Mouse (Mus musculus): ENCODE results near the gene Slc25a31. TPM values are rescaled to one million over a fixed set of nuclear protein-coding genes. Genes with fewer than 3 reads are reported as not detected.

Gene Slc25a31
- polyA plus RNA-seq, 1 experiment, result 0.18 TPM

GRCm38 (mm10) chr3:40704816-40705430, 3.7 kb upstream of the Slc25a31 start:
- DNase-seq, result no peak
- H3K4me3 ChIP-seq (replicated peaks; ENCODE audit: extremely low read depth, low read depth, low read length), result no peak overlapping the region
- TF ChIP-seq POLR2A (IDR thresholded peaks at IDR 0.05; ENCODE audit: borderline replicate concordance, extremely low read depth, low read depth, low read length), result no peak
- no peak for TF ChIP-seq CTCF (IDR thresholded peaks at IDR 0.05; ENCODE audit: insufficient read depth, low read length)
- 30% methylated on average over 5 of the region's 5 CpGs for WGBS
- H3K4me1 ChIP-seq (ENCODE audit: control insufficient read depth, insufficient read depth, low read length), result peaks cover 9% of the 10 kb centered on the region

GRCm38 (mm10) chr3:40716056-40716455, 7.4 kb downstream of the Slc25a31 start:
- DNase-seq, result no peak
- TF ChIP-seq CTCF (IDR thresholded peaks at IDR 0.05; ENCODE audit: insufficient read depth, low read length), result no peak
- 24% methylated on average over 1 of the region's 1 CpGs for WGBS
- H3K4me1 ChIP-seq (ENCODE audit: control insufficient read depth, insufficient read depth, low read length), result no peaks in the 10 kb centered on the region
- H3K4me3 ChIP-seq (replicated peaks; ENCODE audit: extremely low read depth, low read depth, low read length), result no peak overlapping the region

- H3K4me1 ChIP-seq (ENCODE audit: control insufficient read depth, insufficient read depth, low read length), result no peaks in the 10 kb centered on the region
- 54% methylated on average over 3 of the region's 3 CpGs for WGBS
- TF ChIP-seq POLR2A (IDR thresholded peaks at IDR 0.05; ENCODE audit: borderline replicate concordance, extremely low read depth, low read depth, low read length) (no peak), CTCF (IDR thresholded peaks at IDR 0.05; ENCODE audit: insufficient read depth, low read length) (no peak)
- no peak for DNase-seq
- H3K4me3 ChIP-seq (replicated peaks; ENCODE audit: extremely low read depth, low read depth, low read length), result no peak overlapping the region
Measured at GRCm38 (mm10) chr3:40719022-40719421, 10.4 kb downstream of the Slc25a31 start.

- WGBS, result 76% methylated on average over 6 of the region's 6 CpGs
- H3K4me1 ChIP-seq (ENCODE audit: control insufficient read depth, insufficient read depth, low read length), result no peaks in the 10 kb centered on the region
- TF ChIP-seq POLR2A (IDR thresholded peaks at IDR 0.05; ENCODE audit: borderline replicate concordance, extremely low read depth, low read depth, low read length) (no peak), CTCF (IDR thresholded peaks at IDR 0.05; ENCODE audit: insufficient read depth, low read length) (no peak)
Measured at GRCm38 (mm10) chr3:40738381-40738912, 29.8 kb downstream of the Slc25a31 start.

GRCm38 (mm10) chr3:40744024-40744835, 35.6 kb downstream of the Slc25a31 start, which contains the start of gene Hspa4l:
Gene Hspa4l, plus strand, starts transcription at chr3:40744495.
- H3K4me1 ChIP-seq (ENCODE audit: control insufficient read depth, insufficient read depth, low read length), result peaks cover 7% of the 10 kb centered on the region
- no peak for TF ChIP-seq CTCF (IDR thresholded peaks at IDR 0.05; ENCODE audit: insufficient read depth, low read length)
- TF ChIP-seq POLR2A (IDR thresholded peaks at IDR 0.05; ENCODE audit: borderline replicate concordance, extremely low read depth, low read depth, low read length), result no peak
- WGBS, result 26% methylated on average over 16 of the region's 16 CpGs
- DNase-seq, result no peak
- peak within 1 kb of the TSS; percentile 82 for H3K4me3 ChIP-seq (replicated peaks; ENCODE audit: extremely low read depth, low read depth, low read length)

More at GRCm38 (mm10) chr3:40738381-40738912, 29.8 kb downstream of the Slc25a31 start:
- DNase-seq, result no peak
- no peak overlapping the region for H3K4me3 ChIP-seq (replicated peaks; ENCODE audit: extremely low read depth, low read depth, low read length)

GRCm38 (mm10) chr3:40744836-40745660, 36.4 kb downstream of the Slc25a31 start:
- H3K4me1 ChIP-seq (ENCODE audit: control insufficient read depth, insufficient read depth, low read length), result peaks cover 7% of the 10 kb centered on the region
- under 1% methylated on average over 81 of the region's 93 CpGs for WGBS
- peak; percentile 91 for DNase-seq
- H3K4me3 ChIP-seq (replicated peaks; ENCODE audit: extremely low read depth, low read depth, low read length), result peak overlapping the region; percentile 82
- TF ChIP-seq POLR2A (IDR thresholded peaks at IDR 0.05; ENCODE audit: borderline replicate concordance, extremely low read depth, low read depth, low read length) (peak; percentile 34; the same call in 1 of the 2 replicates), CTCF (IDR thresholded peaks at IDR 0.05; ENCODE audit: insufficient read depth, low read length) (no peak)

GRCm38 (mm10) chr3:40745661-40746547, 37.2 kb downstream of the Slc25a31 start:
- DNase-seq, result peak; percentile 15
- no peak for TF ChIP-seq POLR2A (IDR thresholded peaks at IDR 0.05; ENCODE audit: borderline replicate concordance, extremely low read depth, low read depth, low read length)
- TF ChIP-seq CTCF (IDR thresholded peaks at IDR 0.05; ENCODE audit: insufficient read depth, low read length), result no peak
- Histone ChIP-seq H3K4me3 (replicated peaks; ENCODE audit: extremely low read depth, low read depth, low read length) (peak overlapping the region; percentile 82), H3K4me1 (ENCODE audit: control insufficient read depth, insufficient read depth, low read length) (peaks cover 7% of the 10 kb centered on the region)
- WGBS, result 1% methylated on average over 37 of the region's 37 CpGs

- Histone ChIP-seq H3K4me1 (ENCODE audit: control insufficient read depth, insufficient read depth, low read length) (no peaks in the 10 kb centered on the region), H3K4me3 (replicated peaks; ENCODE audit: extremely low read depth, low read depth, low read length) (no peak overlapping the region)
- WGBS, result 63% methylated on average over 3 of the region's 3 CpGs
- TF ChIP-seq POLR2A (IDR thresholded peaks at IDR 0.05; ENCODE audit: borderline replicate concordance, extremely low read depth, low read depth, low read length) (no peak), CTCF (IDR thresholded peaks at IDR 0.05; ENCODE audit: insufficient read depth, low read length) (no peak)
- no peak for DNase-seq
Measured at GRCm38 (mm10) chr3:40760746-40761145, 52.1 kb downstream of the Slc25a31 start.
